Mouse (Mus musculus) left cerebral cortex, postnatal 10 days (tissue): ENCODE results near the gene Cyp2s1. TPM values are rescaled to one million over a fixed set of nuclear protein-coding genes. Genes with fewer than 3 reads are reported as not detected.
"Not testable (repeated sequence)": the region's sequence is repeated elsewhere in the genome, so short reads cannot be mapped to it uniquely, and the experiment has no call there.

Source experiments
- DNase-seq, 2 experiments: peaks; one replicate each; pipeline ENCODE4 v3.0.0; 2021 to 2022; ENCODE audit warnings: low spot score in 2 of 2, mixed read lengths in 1 of 2; ENCODE audit errors: extremely low spot score in 1 of 2
- intact Hi-C: fragments of 180-260 bp; cut with DNase I; formaldehyde crosslinking; loops from one replicate; pipeline ENCODE4 v1.15.1; 2025
- total RNA-seq, 2 experiments: library from RNA; stranded (reverse); gene quantifications; 2 replicates each; pipeline ENCODE4 v1.2.3; 2021

Gene Cyp2s1
- total RNA-seq, 2 experiments from 2014 or later: 5.5 to 8.1 TPM

- intact Hi-C loops: no loop called here
- DNase-seq: no peak
These were observed 1.1 kb downstream of the Cyp2s1 start for GRCm38 (mm10) chr7:25815571-25815970.

- intact Hi-C loops: no loop called here
- no peak for DNase-seq
These were observed 2.0 kb downstream of the Cyp2s1 start for GRCm38 (mm10) chr7:25814711-25815110.

- intact Hi-C loops: no loop called here
- DNase-seq: no peak
These were observed 4.5 kb downstream of the Cyp2s1 start for GRCm38 (mm10) chr7:25812195-25812594.

GRCm38 (mm10) chr7:25811716-25812115 lies 5.0 kb downstream of the Cyp2s1 start:
- intact Hi-C loops: no loop called here
- DNase-seq: no peak

- intact Hi-C loops: loop anchor here (1.0 kb wide), 1 partner anchor 49 kb away; no protein-coding TSS in a partner anchor
These were observed 10.9 kb downstream of the Cyp2s1 start for GRCm38 (mm10) chr7:25805631-25806343.

GRCm38 (mm10) chr7:25804792-25805191 lies 11.9 kb downstream of the Cyp2s1 start:
- peak in 1 of 2 experiments; percentile 35 for DNase-seq
- intact Hi-C loops: loop anchor here (1.0 kb wide), 1 partner anchor 48 kb away; no protein-coding TSS in a partner anchor

More at GRCm38 (mm10) chr7:25805631-25806343, 10.9 kb downstream of the Cyp2s1 start:
- peak; percentile 77 to 81 for DNase-seq

- peak in 1 of 2 experiments; percentile 40 for DNase-seq
- intact Hi-C loops: no loop called here
These were observed 13.3 kb downstream of the Cyp2s1 start for GRCm38 (mm10) chr7:25803460-25803859.

GRCm38 (mm10) chr7:25802241-25803125 lies 14.2 kb downstream of the Cyp2s1 start:
- DNase-seq: peak in 1 of 2 experiments; percentile 84
- intact Hi-C loops: no loop called here

GRCm38 (mm10) chr7:25801031-25801430 lies 15.7 kb downstream of the Cyp2s1 start:
- no peak for DNase-seq
- intact Hi-C loops: no loop called here

- intact Hi-C loops: no loop called here
These were observed 17.3 kb downstream of the Cyp2s1 start for GRCm38 (mm10) chr7:25799369-25799768.

GRCm38 (mm10) chr7:25798540-25798939 lies 18.2 kb downstream of the Cyp2s1 start:
- intact Hi-C loops: no loop called here
- no peak for DNase-seq

More at GRCm38 (mm10) chr7:25799369-25799768, 17.3 kb downstream of the Cyp2s1 start:
- DNase-seq: no peak

- intact Hi-C loops: no loop called here
- no peak for DNase-seq
These were observed 21.9 kb downstream of the Cyp2s1 start for GRCm38 (mm10) chr7:25794775-25795174.

- DNase-seq: peak in 1 of 2 experiments; percentile 44
- intact Hi-C loops: no loop called here
These were observed 23.0 kb downstream of the Cyp2s1 start for GRCm38 (mm10) chr7:25793679-25794078.

GRCm38 (mm10) chr7:25792966-25793365 lies 23.7 kb downstream of the Cyp2s1 start:
- DNase-seq, intact Hi-C loops: not testable (repeated sequence)

- intact Hi-C loops: no loop called here
These were observed 26.1 kb downstream of the Cyp2s1 start for GRCm38 (mm10) chr7:25790615-25791014.

GRCm38 (mm10) chr7:25789129-25789440 lies 27.6 kb downstream of the Cyp2s1 start:
- intact Hi-C loops: no loop called here
- no peak for DNase-seq

More at GRCm38 (mm10) chr7:25790615-25791014, 26.1 kb downstream of the Cyp2s1 start:
- DNase-seq: no peak

- intact Hi-C loops: no loop called here
- DNase-seq: peak; percentile 31 to 82
These were observed 28.2 kb downstream of the Cyp2s1 start, which contains the start of gene Axl for GRCm38 (mm10) chr7:25788220-25789128. Axl (minus strand) TSS chr7:25788705.

GRCm38 (mm10) chr7:25787456-25788219 lies 29.1 kb downstream of the Cyp2s1 start:
- intact Hi-C loops: no loop called here

More at GRCm38 (mm10) chr7:25787456-25788219, 29.1 kb downstream of the Cyp2s1 start:
- peak in 1 of 2 experiments; percentile 60 for DNase-seq
